Mouse (Mus musculus): ENCODE data around the gene Dph5. TPM values are rescaled to one million over a fixed set of nuclear protein-coding genes. Genes with fewer than 3 reads are reported as not detected.

The Dph5 gene
- total and polyA plus RNA-seq, 3 experiments: 37.0 to 70.0 (median 55.1) TPM

DNA sequence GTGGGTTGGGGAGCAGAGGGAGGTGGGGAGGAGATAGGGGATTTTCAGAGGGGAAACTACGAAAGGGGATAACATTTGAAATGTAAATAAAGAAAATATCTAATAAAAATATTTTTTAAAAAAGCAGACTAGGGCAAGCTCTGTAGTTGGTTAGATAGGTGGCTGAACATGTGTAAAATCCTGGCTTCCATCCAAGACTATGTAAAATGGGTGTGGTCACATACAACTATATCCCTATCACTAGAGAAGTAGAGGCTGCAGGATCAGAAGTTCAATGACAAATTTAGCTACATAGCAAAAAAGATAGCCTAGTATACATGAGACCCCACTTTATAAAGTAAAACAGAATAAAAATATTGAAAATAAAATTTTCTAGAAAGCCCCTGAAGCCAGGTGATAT is 10.5 kb upstream of the Dph5 start:
- Histone ChIP-seq H3K4me1 (ENCODE audit: control insufficient read depth in 1 of 2, insufficient read depth in 2 of 2) (peaks cover 2 to 30% of the 10 kb centered on the region in 2 experiments; a peak in 2 of 4 replicates), H3K79me2 (replicated peaks; ENCODE audit: control insufficient read depth, extremely low read depth, insufficient read depth, poor library complexity, severe bottlenecking) (no peaks in the 10 kb centered on the region), H3K9ac (ENCODE audit: insufficient read depth, low read depth) (no peak overlapping the region), H3K36me3 (replicated peaks in 1 of 2; ENCODE audit: control insufficient read depth in 1 of 2, insufficient read depth in 1 of 2, low read length in 1 of 2) (peaks cover 0 to 16% of the 10 kb centered on the region in 2 experiments), H3K4me2 (ENCODE audit: insufficient read depth, low read depth, poor library complexity, severe bottlenecking) (no peak overlapping the region), H3K27ac (ENCODE audit: insufficient read depth, low read depth) (no peak overlapping the region), H3K4me3 (replicated peaks in 1 of 3; ENCODE audit: low read depth in 2 of 3, low read length in 2 of 3, poor library complexity in 1 of 3) (no peak overlapping the region), H3K9me3 (replicated peaks; ENCODE audit: low read length) (peaks cover 8% of the 10 kb centered on the region), H3K27me3 (replicated peaks) (no peaks in the 10 kb centered on the region)
- in situ Hi-C loops (cut with MboI; ENCODE audit: low pct_ligation_motif_present, low pct_unique_long_range_greater_than_20kb, low sequenced_read_pairs): no loop called here
- TF ChIP-seq ELF1 (IDR thresholded peaks at IDR 0.05; ENCODE audit: low read depth, low read length): no peak
- TF ChIP-seq USF1 (IDR thresholded peaks at IDR 0.05; ENCODE audit: low read depth, low read length): no peak
- TF ChIP-seq RCOR1 (conservative IDR thresholded peaks at IDR 0.05; ENCODE audit: low read depth, low read length): no peak
- no peak for TF ChIP-seq HCFC1 (IDR thresholded peaks at IDR 0.05; ENCODE audit: low read depth, low read length)
- no peak for TF ChIP-seq NRF1 (IDR thresholded peaks at IDR 0.05; ENCODE audit: low read depth, low read length)
- TF ChIP-seq SMC3 (IDR thresholded peaks at IDR 0.05; ENCODE audit: low read depth, low read length): no peak
- TF ChIP-seq JUND (conservative IDR thresholded peaks at IDR 0.05; ENCODE audit: low read depth, low read length): no peak
- no peak for TF ChIP-seq MAFK (IDR thresholded peaks at IDR 0.05; ENCODE audit: insufficient replicate concordance, low read length)
- no peak for TF ChIP-seq MAZ (IDR thresholded peaks at IDR 0.05; ENCODE audit: low read depth, low read length)
- no peak for TF ChIP-seq ZKSCAN1 (IDR thresholded peaks at IDR 0.05; ENCODE audit: borderline replicate concordance, low read depth, low read length)
- no peak for TF ChIP-seq MXI1 (IDR thresholded peaks at IDR 0.05; ENCODE audit: low read depth, low read length)
- TF ChIP-seq ZC3H11A (IDR thresholded peaks at IDR 0.05; ENCODE audit: low read depth, low read length): no peak
- dilution Hi-C loops (cut with MboI; ENCODE audit: extremely low pct_ligation_motif_present, extremely low pct_unique_long_range_greater_than_20kb, low sequenced_read_pairs): no loop called here
- DNase-seq (ENCODE audit: extremely low read depth): no peak

DNA sequence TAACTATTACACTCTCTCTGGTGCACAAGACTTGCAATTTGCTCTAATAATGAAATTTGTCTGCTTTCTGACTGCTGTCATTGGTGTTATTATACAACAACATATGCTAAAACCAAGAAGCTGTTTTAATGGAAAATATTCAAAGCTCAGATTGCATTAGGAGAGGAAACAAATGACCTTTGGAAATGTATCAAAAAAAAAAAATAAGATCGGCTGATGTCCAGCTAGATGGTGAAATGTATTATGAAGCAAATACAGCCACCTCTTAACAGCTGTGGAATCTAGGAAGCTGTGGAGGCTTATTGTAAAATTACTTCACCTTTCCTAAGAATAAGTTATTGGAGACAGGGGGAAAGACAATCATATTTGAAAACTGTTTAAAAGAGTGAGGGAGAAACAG is 3.6 kb upstream of the Dph5 start:
- Histone ChIP-seq H3K27me3 (replicated peaks) (no peaks in the 10 kb centered on the region), H3K4me3 (replicated peaks in 1 of 3; ENCODE audit: low read depth in 2 of 3, low read length in 2 of 3, poor library complexity in 1 of 3) (no peak overlapping the region), H3K9me3 (replicated peaks; ENCODE audit: low read length) (no peaks in the 10 kb centered on the region), H3K9ac (ENCODE audit: insufficient read depth, low read depth) (no peak overlapping the region), H3K4me2 (ENCODE audit: insufficient read depth, low read depth, poor library complexity, severe bottlenecking) (no peak overlapping the region), H3K4me1 (ENCODE audit: control insufficient read depth in 1 of 2, insufficient read depth in 2 of 2) (peaks cover 0 to 30% of the 10 kb centered on the region in 2 experiments; a peak in 1 of 4 replicates), H3K36me3 (replicated peaks in 1 of 2; ENCODE audit: control insufficient read depth in 1 of 2, insufficient read depth in 1 of 2, low read length in 1 of 2) (peaks cover 0 to 28% of the 10 kb centered on the region in 2 experiments), H3K79me2 (replicated peaks; ENCODE audit: control insufficient read depth, extremely low read depth, insufficient read depth, poor library complexity, severe bottlenecking) (peaks cover 6% of the 10 kb centered on the region), H3K27ac (ENCODE audit: insufficient read depth, low read depth) (no peak overlapping the region)
- TF ChIP-seq CHD1 (IDR thresholded peaks at IDR 0.05; ENCODE audit: low read depth, low read length) (no peak), USF1 (IDR thresholded peaks at IDR 0.05; ENCODE audit: low read depth, low read length) (no peak), NRF1 (IDR thresholded peaks at IDR 0.05; ENCODE audit: low read depth, low read length) (no peak), JUN (IDR thresholded peaks at IDR 0.05; ENCODE audit: insufficient read depth, low read depth, low read length) (no peak), POLR2A (IDR thresholded peaks at IDR 0.05; ENCODE audit: low read depth, low read length) (no peak), E2F4 (IDR thresholded peaks at IDR 0.05; ENCODE audit: insufficient replicate concordance, low read depth, low read length) (no peak), ZNF384 (IDR thresholded peaks at IDR 0.05; ENCODE audit: low read depth, low read length) (no peak), ZKSCAN1 (IDR thresholded peaks at IDR 0.05; ENCODE audit: borderline replicate concordance, low read depth, low read length) (no peak), MAZ (IDR thresholded peaks at IDR 0.05; ENCODE audit: low read depth, low read length) (no peak), JUND (conservative IDR thresholded peaks at IDR 0.05; ENCODE audit: low read depth, low read length) (no peak), MXI1 (IDR thresholded peaks at IDR 0.05; ENCODE audit: low read depth, low read length) (no peak)
- dilution Hi-C loops (cut with MboI; ENCODE audit: extremely low pct_ligation_motif_present, extremely low pct_unique_long_range_greater_than_20kb, low sequenced_read_pairs): no loop called here
- in situ Hi-C loops (cut with MboI; ENCODE audit: low pct_ligation_motif_present, low pct_unique_long_range_greater_than_20kb, low sequenced_read_pairs): loop anchor here (10.0 kb wide), 1 partner anchor 69 kb away; no protein-coding TSS in a partner anchor
- DNase-seq (ENCODE audit: extremely low read depth): no peak
